Mouse (Mus musculus) splenic B cell, adult 2 months (primary cell): ENCODE measurements around the gene 1700001P01Rik.
"Not testable (repeated sequence)": the region's sequence is repeated elsewhere in the genome, so short reads cannot be mapped to it uniquely, and the experiment has no call there.

ENCODE experiments used
- DNase-seq: peaks from one replicate; pipeline ENCODE4 v3.0.0-alpha.2; 2011; ENCODE audit warnings: low read depth, low spot score
- H3K27me3 ChIP-seq: 2 replicates; pipeline ENCODE4 v1.6.1; 2012; ENCODE audit warnings: mild to moderate bottlenecking, low read length, moderate library complexity, mixed read lengths; ENCODE audit not compliant: control insufficient read depth, poor library complexity, insufficient read depth, severe bottlenecking
- H3K36me3 ChIP-seq: 2 replicates; pipeline ENCODE4 v1.6.1; 2012; ENCODE audit warnings: mild to moderate bottlenecking, low read length, moderate library complexity, mixed read lengths; ENCODE audit not compliant: control insufficient read depth, poor library complexity, insufficient read depth, severe bottlenecking

Gene 1700001P01Rik

GRCm38 (mm10) chr11:97790778-97791438, 15.2 kb upstream of the 1700001P01Rik start:
- H3K27me3 ChIP-seq, DNase-seq, H3K36me3 ChIP-seq: not testable (repeated sequence)

- no peaks in the 10 kb centered on the region for H3K27me3 ChIP-seq
- no peak for DNase-seq
Measured at GRCm38 (mm10) chr11:97789727-97790126, 14.0 kb upstream of the 1700001P01Rik start.

DNA sequence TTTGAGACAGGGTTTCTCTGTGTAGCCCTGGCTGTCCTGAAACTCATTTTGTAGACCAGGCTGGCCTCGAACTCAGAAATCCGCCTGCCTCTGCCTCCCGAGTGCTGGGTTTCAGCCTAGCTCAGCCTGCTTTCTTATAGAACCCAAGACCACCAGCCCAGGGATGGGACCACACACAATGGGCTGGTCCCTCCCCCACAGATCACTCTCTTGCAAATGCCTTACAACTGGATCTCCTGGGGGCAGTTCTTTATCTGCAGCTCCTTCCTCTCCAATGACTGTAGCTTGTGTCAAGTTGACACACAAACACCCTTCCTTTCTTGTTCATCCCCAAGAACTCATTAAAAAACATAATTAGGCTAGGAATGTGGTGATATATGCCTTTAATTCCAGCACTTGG, 12.2 kb upstream of the 1700001P01Rik start:
- DNase-seq, result no peak
- Histone ChIP-seq H3K27me3 (no peaks in the 10 kb centered on the region), H3K36me3 (no peaks in the 10 kb centered on the region)

More at GRCm38 (mm10) chr11:97789727-97790126, 14.0 kb upstream of the 1700001P01Rik start:
- H3K36me3 ChIP-seq, result no peaks in the 10 kb centered on the region

- no peak for DNase-seq
- H3K27me3 ChIP-seq, result no peaks in the 10 kb centered on the region
- peaks cover 8% of the 10 kb centered on the region for H3K36me3 ChIP-seq
Measured at GRCm38 (mm10) chr11:97782564-97782895, 6.8 kb upstream of the 1700001P01Rik start.

DNA sequence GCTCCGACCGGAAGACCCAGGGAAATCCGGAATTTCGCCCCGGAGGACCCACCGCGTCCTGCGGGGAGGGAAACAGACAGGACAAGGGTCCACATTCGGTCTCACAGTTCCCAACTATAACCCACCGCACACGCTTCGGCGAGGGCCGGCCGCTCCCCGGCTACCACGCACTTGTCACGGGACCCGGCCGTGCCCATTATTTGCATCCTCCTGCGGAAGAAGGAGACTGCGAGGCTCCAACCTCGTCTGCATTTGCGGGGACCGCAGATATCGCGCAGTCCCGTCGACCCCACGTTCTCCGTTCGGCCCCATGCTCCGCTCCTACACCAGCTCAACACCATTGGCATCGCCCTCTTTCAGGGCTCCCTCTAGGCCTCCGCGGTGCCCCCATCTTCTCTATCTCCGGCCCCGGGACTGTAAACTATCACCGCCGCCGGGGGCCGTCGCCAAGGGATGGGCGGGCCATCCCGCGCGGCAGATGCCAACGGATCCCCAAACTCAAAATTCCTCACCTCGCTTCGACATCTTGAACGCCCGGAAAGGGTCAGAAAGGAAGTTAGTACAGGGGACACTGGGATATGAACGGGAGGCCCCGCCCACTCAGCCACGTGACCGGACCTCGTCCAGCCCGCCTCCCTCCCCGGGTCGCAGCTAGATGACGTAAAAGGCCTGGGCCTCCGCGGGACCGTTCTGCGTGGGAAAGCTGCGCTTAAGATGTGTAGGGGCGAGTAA, 6.3 kb upstream of the 1700001P01Rik start, which contains the start of gene Rpl23:
Gene Rpl23, minus strand, starts transcription at position 606 of the 732 bp plus-strand sequence.
- DNase-seq, result peak; percentile 98
- H3K36me3 ChIP-seq, result peaks cover 11% of the 10 kb centered on the region
- no peaks in the 10 kb centered on the region for H3K27me3 ChIP-seq

DNA sequence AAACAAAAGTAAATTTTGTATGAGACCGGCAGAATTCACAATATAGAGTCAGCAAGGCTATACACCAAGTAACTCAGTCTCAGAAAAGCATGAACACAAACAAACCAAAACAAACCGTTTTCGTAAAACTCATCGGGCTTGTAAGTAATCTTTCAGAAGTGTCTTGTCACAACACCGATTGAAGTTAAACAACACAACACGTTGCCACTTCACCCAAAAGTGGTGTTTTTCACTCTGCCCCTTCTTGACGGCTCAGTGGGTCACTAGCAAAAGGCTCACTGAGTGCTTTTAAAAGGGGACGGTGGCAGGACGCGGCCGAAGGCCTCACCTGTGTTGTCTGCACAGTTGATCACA, 5.7 kb upstream of the 1700001P01Rik start:
- Histone ChIP-seq H3K36me3 (peaks cover 11% of the 10 kb centered on the region), H3K27me3 (no peaks in the 10 kb centered on the region)
- DNase-seq, result no peak

DNA sequence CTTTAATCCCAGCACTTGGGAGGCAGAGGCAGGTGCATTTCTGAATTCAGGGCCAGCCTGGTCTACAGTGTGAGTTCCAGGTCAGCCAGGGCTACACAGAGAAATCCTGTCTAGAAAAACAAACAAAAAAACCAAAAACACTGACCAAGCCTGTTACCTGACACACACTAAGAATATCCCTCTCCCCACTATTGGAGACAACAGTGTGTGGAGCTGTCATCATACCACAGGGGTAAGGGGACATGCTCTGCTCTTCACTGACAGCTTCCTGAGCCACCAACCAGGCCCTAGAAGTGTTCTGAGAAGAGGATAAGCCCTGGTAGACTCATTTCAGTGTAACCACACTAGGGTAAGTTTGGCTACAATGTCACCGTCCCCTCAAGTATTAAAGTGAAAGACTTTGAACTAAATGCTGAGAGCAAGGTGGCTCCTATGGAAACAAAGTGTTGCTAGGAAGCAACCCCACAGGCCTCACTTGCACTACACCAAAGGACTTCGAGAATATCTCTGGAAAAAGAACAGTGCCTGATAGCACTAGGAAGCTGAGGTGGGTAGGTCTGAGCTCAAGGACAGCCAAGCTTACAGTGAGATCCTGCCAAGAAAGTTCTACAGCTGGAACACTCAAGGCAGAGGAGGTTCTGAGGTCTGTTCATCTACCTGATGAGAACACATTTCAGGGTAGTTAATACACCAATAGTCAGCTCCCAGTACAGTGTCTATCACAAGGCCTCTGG, 4.4 kb upstream of the 1700001P01Rik start:
- DNase-seq, result no peak

DNA sequence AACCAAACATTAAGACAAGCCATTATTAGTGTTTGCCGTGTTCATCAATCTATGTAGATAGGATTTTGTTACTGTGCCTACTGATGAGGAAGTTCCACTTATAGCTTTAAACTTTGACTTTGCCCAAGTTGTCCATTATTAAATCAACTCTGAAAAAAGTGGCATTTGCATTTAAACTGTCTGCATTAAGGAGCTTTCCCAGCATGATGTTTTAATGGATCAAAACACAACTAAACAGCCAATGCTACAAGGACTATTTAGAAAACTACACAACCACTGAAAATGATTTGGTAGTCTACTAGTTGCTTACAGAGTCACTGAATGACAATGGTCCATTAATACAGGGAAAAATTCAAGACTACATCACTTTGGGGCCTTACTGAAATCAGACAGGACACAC, 3.2 kb upstream of the 1700001P01Rik start:
- Histone ChIP-seq H3K36me3 (peaks cover 11% of the 10 kb centered on the region), H3K27me3 (no peaks in the 10 kb centered on the region)
- DNase-seq, result no peak

More for the DNA sequence above, 4.4 kb upstream of the 1700001P01Rik start:
- Histone ChIP-seq H3K36me3 (peaks cover 11% of the 10 kb centered on the region), H3K27me3 (no peaks in the 10 kb centered on the region)

DNA sequence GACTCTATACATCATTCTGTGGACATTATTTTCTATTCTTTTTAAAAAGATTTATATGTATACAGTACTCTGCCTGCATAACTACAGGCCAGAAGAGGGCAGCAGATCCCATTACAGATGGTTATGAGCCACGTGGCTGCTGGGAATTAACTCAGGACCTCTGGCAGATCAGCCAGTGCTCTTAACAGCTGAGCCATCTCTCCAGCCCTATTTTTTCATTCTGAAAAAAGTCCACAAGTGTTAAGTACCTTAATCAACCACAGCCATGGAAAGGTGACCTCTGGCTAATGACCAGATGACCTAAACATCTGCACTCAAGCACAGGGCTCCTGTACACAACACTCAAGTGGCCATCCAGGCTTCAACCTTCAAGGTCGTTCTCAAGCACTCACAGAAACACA, 1.4 kb upstream of the 1700001P01Rik start:
- peaks cover 11% of the 10 kb centered on the region for H3K36me3 ChIP-seq
- H3K27me3 ChIP-seq, result no peaks in the 10 kb centered on the region
- peak; percentile 57 for DNase-seq

DNA sequence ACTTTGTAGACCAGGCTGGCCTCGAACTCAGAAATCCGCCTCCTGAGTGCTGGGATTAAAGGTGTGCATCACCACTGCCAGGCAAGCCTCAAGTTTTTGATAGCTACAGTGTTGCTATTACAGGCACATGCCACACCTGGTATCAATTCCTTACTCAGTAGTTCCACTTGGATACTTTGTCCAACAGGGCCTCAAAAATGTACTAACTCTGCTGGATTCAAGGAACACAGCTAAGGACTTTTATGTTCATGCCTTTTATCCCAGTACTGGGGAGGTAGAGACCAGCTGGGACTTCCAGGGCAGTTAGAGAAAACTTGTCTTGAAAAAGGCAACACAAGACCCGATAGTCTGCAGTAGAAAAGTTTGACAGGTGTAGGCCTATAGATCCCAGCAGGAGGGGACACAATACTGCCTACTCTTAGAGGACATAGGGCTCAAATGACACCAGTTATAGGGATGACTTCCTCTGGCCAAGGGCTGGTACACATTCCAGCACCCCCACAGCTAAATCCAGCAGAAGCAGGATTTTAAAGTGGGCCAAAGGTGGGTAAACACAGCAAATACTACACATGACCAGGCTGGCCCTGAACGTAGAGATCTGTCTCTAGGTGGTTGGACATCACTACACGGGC, 895 bp upstream of the 1700001P01Rik start:
- DNase-seq, result no peak
- peaks cover 11% of the 10 kb centered on the region for H3K36me3 ChIP-seq
- H3K27me3 ChIP-seq, result no peaks in the 10 kb centered on the region

DNA sequence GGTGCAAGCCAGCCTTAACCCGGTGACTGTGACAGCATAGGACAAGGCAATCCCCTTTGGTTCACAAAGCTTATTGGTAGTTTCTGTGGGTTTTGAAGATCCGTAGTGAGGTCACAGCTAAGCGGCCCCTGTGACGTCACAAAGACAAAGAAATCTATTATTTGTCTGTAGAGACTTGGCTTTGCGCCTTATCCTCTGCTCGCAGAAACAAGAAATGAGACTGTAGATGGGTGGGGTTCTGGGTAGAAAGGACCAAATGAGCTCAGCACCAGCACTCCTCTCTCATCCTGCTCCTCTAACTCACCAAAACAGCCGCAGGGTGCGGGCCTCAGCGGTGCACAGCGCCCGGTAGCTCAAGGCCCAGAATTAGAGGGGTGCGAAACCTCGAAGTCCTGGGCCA, 532 bp downstream of the 1700001P01Rik start:
- no peaks in the 10 kb centered on the region for H3K27me3 ChIP-seq
- DNase-seq, result no peak

DNA sequence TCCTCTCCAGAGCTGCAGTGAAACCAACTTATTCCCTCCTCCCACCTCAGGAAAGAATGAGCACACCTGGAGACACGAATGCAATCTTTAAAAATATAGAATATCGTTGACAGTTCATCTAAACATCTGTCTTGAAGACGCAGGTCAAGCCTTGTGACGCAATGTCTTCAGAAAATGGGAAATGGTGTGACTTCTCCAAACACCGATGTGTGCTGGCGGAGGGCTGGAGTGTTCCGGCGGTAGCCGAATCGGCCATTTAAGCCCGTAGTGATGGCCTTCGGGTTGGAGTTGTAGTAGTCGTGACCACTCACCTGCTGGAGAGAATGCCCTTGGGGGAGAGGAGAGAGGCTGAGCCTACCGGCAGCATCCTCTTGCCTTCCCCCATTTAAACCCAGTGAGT, 4.3 kb downstream of the 1700001P01Rik start:
- DNase-seq, result no peak
- no peaks in the 10 kb centered on the region; the same call in 1 of the 2 replicates for H3K36me3 ChIP-seq
- H3K27me3 ChIP-seq, result no peaks in the 10 kb centered on the region

More for the DNA sequence above, 532 bp downstream of the 1700001P01Rik start:
- peaks cover 11% of the 10 kb centered on the region for H3K36me3 ChIP-seq

GRCm38 (mm10) chr11:97769704-97770103, 6.0 kb downstream of the 1700001P01Rik start:
- Histone ChIP-seq H3K36me3 (no peaks in the 10 kb centered on the region), H3K27me3 (no peaks in the 10 kb centered on the region)
- DNase-seq, result no peak

GRCm38 (mm10) chr11:97766154-97766881, 9.4 kb downstream of the 1700001P01Rik start, which contains the start of gene Cwc25:
Gene Cwc25 (minus strand): TSS chr11:97766556.
- DNase-seq, result peak; percentile 95
- Histone ChIP-seq H3K36me3 (peaks cover 2% of the 10 kb centered on the region; the same call in 1 of the 2 replicates), H3K27me3 (no peaks in the 10 kb centered on the region)
